Comparison of ENCODE assay signal across 19 mouse cellular contexts in genomic region chr19:38363879-38364659, GRCm38 (mm10). TPM values are rescaled to one million over a fixed set of nuclear protein-coding genes. Genes with fewer than 3 reads are reported as not detected.
DNase-seq lines count a peak whose midpoint lies in the region; ATAC-seq and TF ChIP-seq lines count a peak whose summit lies in the region.
"Had no signal": no experiment of that assay in that cellular context is flagged by ENCODE, and none has a peak within 500 bp of the region (broad histone marks: within the 10 kb centered on the region; RNA-seq: fewer than 3 reads in every experiment).

No protein-coding gene starts in this region.

- TF ChIP-seq CTCF in cerebellum, adult 2 months (IDR thresholded peaks at IDR 0.05; ENCODE audit: borderline replicate concordance, insufficient read depth, low read depth, low read length) = no peak

- DNase-seq in adrenal gland, adult 2 months = peak; percentile 54
- DNase-seq in adrenal gland, postnatal 25 days = no peak
- DNase-seq in kidney, postnatal 25 days = no peak
- DNase-seq in embryonic facial prominence, embryonic 10.5 days (ENCODE audit: low spot score) = peak; percentile 48
- no peak for DNase-seq in cerebellum, adult 2 months
- DNase-seq in left cerebral cortex, adult 8-10 months (ENCODE audit: low spot score in 2 of 2) = no peak
- DNase-seq: cerebellum, postnatal 25 days; gastrocnemius, postnatal 25 days; lung, adult 2 months; right cerebral cortex, postnatal 14 days; thymus, adult 2 months had no signal

- peak overlapping the region; percentile 70 for H3K27ac ChIP-seq in kidney, embryonic 15.5 days
- H3K27ac ChIP-seq in embryonic facial prominence, embryonic 10.5 days (replicated peaks) = no peak overlapping the region
- peak overlapping the region; percentile 55 for H3K27ac ChIP-seq in stomach, embryonic 16.5 days (ENCODE audit: low read length)
- H3K27ac ChIP-seq in cerebellum, adult 2 months (ENCODE audit: insufficient read depth, low read length) = no peak overlapping the region
- H3K27ac ChIP-seq: embryonic facial prominence, embryonic 12.5 days; hindbrain, embryonic 10.5 days; left cerebral cortex, adult 2 months; limb, embryonic 13.5 days had no signal

- no peak overlapping the region for H3K4me2 ChIP-seq in kidney, embryonic 15.5 days
- H3K4me2 ChIP-seq in stomach, embryonic 16.5 days (ENCODE audit: low read depth, low read length) = no peak overlapping the region
- H3K4me2 ChIP-seq: embryonic facial prominence, embryonic 12.5 days; heart, embryonic 12.5 days; limb, embryonic 13.5 days had no signal

- H3K4me3 ChIP-seq in kidney, embryonic 15.5 days (replicated peaks) = no peak overlapping the region
- no peak overlapping the region for H3K4me3 ChIP-seq in embryonic facial prominence, embryonic 10.5 days
- H3K4me3 ChIP-seq in stomach, embryonic 16.5 days (replicated peaks; ENCODE audit: low read length) = no peak overlapping the region
- no peak overlapping the region for H3K4me3 ChIP-seq in cerebellum, adult 2 months (replicated peaks; ENCODE audit: insufficient read depth, low read depth, low read length)
- H3K4me3 ChIP-seq: embryonic facial prominence, embryonic 12.5 days; heart, embryonic 12.5 days; hindbrain, embryonic 10.5 days; left cerebral cortex, adult 2 months; limb, embryonic 13.5 days had no signal

- TF ChIP-seq POLR2A in cerebellum, adult 2 months (IDR thresholded peaks at IDR 0.05; ENCODE audit: borderline replicate concordance, insufficient read depth, low read length) = no peak

- peak; percentile 88 for ATAC-seq in kidney, embryonic 15.5 days (replicated peaks; ENCODE audit: low FRiP score)
- peak; percentile 58; the same call in 1 of the 2 replicates for ATAC-seq in stomach, embryonic 16.5 days (ENCODE audit: insufficient read depth, low FRiP score)
- ATAC-seq: inflammation-experienced regulatory T-cells, adult 6 months had no signal

- H3K4me1 ChIP-seq in kidney, embryonic 15.5 days = peaks cover 11% of the 10 kb centered on the region
- peaks cover 18% of the 10 kb centered on the region for H3K4me1 ChIP-seq in embryonic facial prominence, embryonic 10.5 days
- H3K4me1 ChIP-seq in stomach, embryonic 16.5 days (ENCODE audit: control insufficient read depth, insufficient read depth, low read length) = 0 out of 2 replicates have a peak, but pooled peaks cover 4% of the 10 kb centered on the region
- no peaks in the 10 kb centered on the region for H3K4me1 ChIP-seq in cerebellum, adult 2 months (ENCODE audit: control insufficient read depth, insufficient read depth, low read length)
- H3K4me1 ChIP-seq: limb, embryonic 13.5 days had no signal

- no peaks in the 10 kb centered on the region for H3K36me3 ChIP-seq in kidney, embryonic 15.5 days
- no peaks in the 10 kb centered on the region for H3K36me3 ChIP-seq in embryonic facial prominence, embryonic 10.5 days (replicated peaks)
- no peaks in the 10 kb centered on the region for H3K36me3 ChIP-seq in stomach, embryonic 16.5 days (ENCODE audit: control insufficient read depth, insufficient read depth, low read length)
- H3K36me3 ChIP-seq: embryonic facial prominence, embryonic 12.5 days; heart, embryonic 12.5 days; hindbrain, embryonic 10.5 days; limb, embryonic 13.5 days had no signal

- H3K9ac ChIP-seq in kidney, embryonic 15.5 days = no peak overlapping the region
- no peak overlapping the region for H3K9ac ChIP-seq in stomach, embryonic 16.5 days (ENCODE audit: low read length)
- H3K9ac ChIP-seq: embryonic facial prominence, embryonic 12.5 days; heart, embryonic 12.5 days; limb, embryonic 13.5 days had no signal

- H3K9me3 ChIP-seq in kidney, embryonic 15.5 days (replicated peaks) = no peaks in the 10 kb centered on the region
- H3K9me3 ChIP-seq in embryonic facial prominence, embryonic 10.5 days = no peaks in the 10 kb centered on the region
- no peaks in the 10 kb centered on the region for H3K9me3 ChIP-seq in stomach, embryonic 16.5 days (replicated peaks; ENCODE audit: control insufficient read depth, low read length)
- H3K9me3 ChIP-seq: embryonic facial prominence, embryonic 12.5 days; heart, embryonic 12.5 days; hindbrain, embryonic 10.5 days; limb, embryonic 13.5 days had no signal

- H3K27me3 ChIP-seq in kidney, embryonic 15.5 days = peaks cover 23% of the 10 kb centered on the region; the same call in 1 of the 2 replicates
- H3K27me3 ChIP-seq in embryonic facial prominence, embryonic 10.5 days (replicated peaks; ENCODE audit: low read depth, poor library complexity, severe bottlenecking) = 0 out of 2 replicates have a peak, but pooled peaks cover 7% of the 10 kb centered on the region
- H3K27me3 ChIP-seq in stomach, embryonic 16.5 days (ENCODE audit: control insufficient read depth, insufficient read depth, low read length) = no peaks in the 10 kb centered on the region
- no peaks in the 10 kb centered on the region for H3K27me3 ChIP-seq in cerebellum, adult 2 months (ENCODE audit: control insufficient read depth, insufficient read depth, low read length)
- H3K27me3 ChIP-seq: embryonic facial prominence, embryonic 12.5 days; heart, embryonic 12.5 days; limb, embryonic 13.5 days had no signal

- 23% methylated on average over 6 of the region's 6 CpGs for WGBS in kidney, embryonic 15.5 days
- 43% methylated on average over 6 of the region's 6 CpGs for WGBS in embryonic facial prominence, embryonic 10.5 days
- 41% methylated on average over 6 of the region's 6 CpGs for WGBS in stomach, embryonic 16.5 days
- 44% methylated on average over 6 of the region's 6 CpGs for WGBS in cerebellum, adult 2 months

RNA-seq across cellular contexts. Expression of gene Slc35g1, which starts 31.7 kb away (rescaled TPM):
- 10 to 100 TPM; 13.9 to 25.4 TPM for total RNA-seq in adrenal gland, adult 2 months (2021)
- 4.8 and 5.4 TPM in 2 replicates for polyA plus RNA-seq in adrenal gland, adult 2 months (2012; rRNA removed)
- total RNA-seq in adrenal gland, postnatal 25 days (2021) = 22.5 and 28.3 TPM in 2 replicates
- 6.6 and 7.6 TPM in 2 replicates for polyA plus RNA-seq in kidney, embryonic 15.5 days (2015; fragmentation: Nextera tagmentation; extraction: Ambion mirVana)
- 5.0 and 6.1 TPM in 2 replicates for polyA plus RNA-seq in embryonic facial prominence, embryonic 10.5 days (2016; fragmentation: Nextera tagmentation; extraction: Ambion mirVana)
- 9.0 and 9.1 TPM in 2 replicates for polyA plus RNA-seq in stomach, embryonic 16.5 days (2015; fragmentation: Nextera tagmentation; extraction: Ambion mirVana)
- 2.0 and 2.5 TPM in 2 replicates for polyA plus RNA-seq in cerebellum, adult 2 months (2012; rRNA removed)
- 1 to 10 TPM; 1.5 to 2.3 (median 2.1) TPM for total RNA-seq in left cerebral cortex, adult 8-10 months (2022)

Comparison
In these comparisons a context has a peak if more than half of its experiments do, and no peak if none do; other contexts are left out.
1. DNase-seq: peak in adrenal gland, adult 2 months (single experiment) and embryonic facial prominence, embryonic 10.5 days (single experiment); none in adrenal gland, postnatal 25 days (single experiment), kidney, postnatal 25 days (0 of 2), cerebellum, adult 2 months (0 of 2) and left cerebral cortex, adult 8-10 months (0 of 2).
2. H3K27ac ChIP-seq: peak in kidney, embryonic 15.5 days (single experiment) and stomach, embryonic 16.5 days (single experiment); none in embryonic facial prominence, embryonic 10.5 days (single experiment) and cerebellum, adult 2 months (single experiment).